Mouse (Mus musculus) gonadal fat pad, adult 2 months (tissue): ENCODE data around the gene Defb5. TPM values are rescaled to one million over a fixed set of nuclear protein-coding genes. Genes with fewer than 3 reads are reported as not detected.
"Not testable (repeated sequence)": the region's sequence is repeated elsewhere in the genome, so short reads cannot be mapped to it uniquely, and the experiment has no call there.

Experiments
- DNase-seq: peaks from one replicate; pipeline ENCODE4 v3.0.0-alpha.2; 2012; ENCODE audit warnings: low read depth
- polyA plus RNA-seq: library from polyadenylated mRNA; depleted of rRNA; stranded (reverse); fragments of >200 nt; gene quantifications from 2 replicates; pipeline ENCODE4 v1.2.3, GENCODE M21; 2012; rRNA removed

Gene Defb5
- polyA plus RNA-seq: not detected in 2 replicates

- no peak for DNase-seq
These were observed at the start of gene Defb5 for GRCm38 (mm10) chr8:19247280-19247679. TSS of gene Defb5 (plus strand) at chr8:19247580.

DNA sequence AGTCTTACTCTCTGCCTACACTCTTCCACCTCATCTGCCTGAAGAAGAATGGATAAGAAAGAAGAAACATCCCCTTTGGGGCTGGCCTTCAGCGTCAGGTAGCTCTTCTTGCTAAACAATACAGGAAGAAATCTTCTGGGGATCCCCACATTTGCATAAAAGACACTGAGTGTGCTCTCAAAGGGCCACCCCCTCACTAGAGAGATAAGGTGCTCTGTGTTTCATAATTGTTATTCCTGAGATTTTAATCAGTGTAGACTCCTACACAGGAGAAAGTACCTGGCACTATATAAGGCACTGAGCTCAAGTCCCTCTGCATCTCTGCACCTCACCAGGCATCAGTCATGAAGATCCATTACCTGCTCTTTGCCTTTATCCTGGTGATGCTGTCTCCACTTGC lies 22.2 kb upstream of the Defb5 start, which contains the start of gene Defb6:
Gene Defb6, plus strand, starts transcription at position 318 of the 400 bp plus-strand sequence.
- DNase-seq: no peak

DNA sequence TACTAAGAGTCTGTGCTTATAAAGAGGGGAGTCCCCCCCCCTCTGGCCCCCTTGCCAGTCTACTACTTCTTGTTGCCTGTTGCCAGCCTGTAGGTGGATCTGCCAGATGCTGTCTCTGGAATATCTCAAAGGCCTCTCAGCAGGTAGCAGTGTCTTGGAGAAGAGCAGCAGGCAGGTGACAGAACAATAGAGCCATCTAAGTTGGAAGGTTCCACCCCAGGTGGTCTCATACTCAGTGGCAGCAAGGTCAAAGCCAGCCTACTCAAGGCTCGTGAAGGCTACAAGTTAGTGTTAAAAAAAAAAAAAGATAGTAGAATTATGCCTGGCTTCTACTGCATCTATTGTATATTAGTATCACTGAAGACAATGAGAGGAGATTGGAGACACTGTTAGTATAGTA lies 9.3 kb upstream of the Defb5 start:
- DNase-seq: no peak

- DNase-seq: no peak
These were observed 7.8 kb upstream of the Defb5 start, which contains the start of gene Defb46 for GRCm38 (mm10) chr8:19239616-19240015. TSS of gene Defb46 (plus strand) at chr8:19239916.

DNA sequence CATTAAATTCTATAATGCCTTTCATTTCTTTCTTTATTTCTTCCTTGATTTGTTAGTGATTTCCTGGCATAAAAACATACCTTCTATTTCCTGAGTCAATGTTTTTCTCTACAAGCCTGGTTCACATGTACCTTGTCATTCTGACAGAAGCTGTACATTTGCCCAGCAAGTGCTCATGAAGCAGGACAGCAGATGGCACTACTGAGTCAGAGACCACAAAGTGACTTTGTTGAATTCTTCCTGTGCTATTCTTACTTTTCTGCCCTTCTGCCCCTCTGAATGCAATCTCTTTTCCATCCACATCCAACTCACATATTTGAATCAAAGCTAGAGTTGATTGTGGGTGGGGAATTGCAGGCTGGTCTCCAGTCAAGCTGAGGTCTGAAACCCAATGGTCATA lies 10.8 kb downstream of the Defb5 start:
- DNase-seq: no peak

DNA sequence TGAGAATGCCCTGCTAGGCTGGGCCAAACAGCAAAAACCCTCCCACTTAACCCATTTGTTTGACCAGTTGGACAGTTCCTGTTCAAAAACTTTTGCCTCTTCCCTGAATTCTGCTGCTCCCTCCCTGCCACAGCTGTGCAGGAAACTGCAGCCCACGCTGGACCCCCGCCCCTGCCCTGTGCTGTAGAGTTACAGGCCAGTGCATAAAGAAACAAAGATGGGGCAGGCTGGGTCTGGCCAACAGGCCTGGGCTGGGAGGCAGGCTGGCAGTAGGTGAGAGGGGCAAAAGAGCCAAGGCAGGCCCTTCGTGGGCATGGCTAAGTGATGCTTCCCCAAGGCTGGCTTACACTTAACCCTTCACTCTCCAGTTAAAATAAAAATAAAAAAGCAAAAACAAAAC lies 12.3 kb downstream of the Defb5 start:
- DNase-seq: no peak

DNA sequence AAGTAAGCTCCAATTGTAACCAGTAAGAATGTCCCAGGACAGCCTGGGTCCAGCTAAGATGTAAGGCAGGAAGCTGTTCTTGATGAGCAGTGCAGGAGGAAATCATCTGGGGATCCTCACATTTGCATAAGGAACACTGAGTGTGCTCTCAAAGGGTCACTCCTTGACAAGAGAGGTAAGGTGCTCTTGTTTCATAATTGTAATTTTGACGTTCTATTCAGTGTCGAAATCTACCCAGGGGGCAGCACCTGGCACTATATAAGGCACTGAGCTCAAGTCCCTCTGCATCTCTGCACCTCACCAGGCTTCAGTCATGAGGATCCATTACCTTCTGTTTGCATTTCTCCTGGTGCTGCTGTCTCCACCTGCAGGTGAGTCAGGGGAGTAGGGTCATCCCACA lies 45.7 kb downstream of the Defb5 start, which contains the start of gene Defb3:
Gene Defb3, plus strand, starts transcription at position 301 of the 400 bp plus-strand sequence.
- DNase-seq: not testable (repeated sequence)

DNA sequence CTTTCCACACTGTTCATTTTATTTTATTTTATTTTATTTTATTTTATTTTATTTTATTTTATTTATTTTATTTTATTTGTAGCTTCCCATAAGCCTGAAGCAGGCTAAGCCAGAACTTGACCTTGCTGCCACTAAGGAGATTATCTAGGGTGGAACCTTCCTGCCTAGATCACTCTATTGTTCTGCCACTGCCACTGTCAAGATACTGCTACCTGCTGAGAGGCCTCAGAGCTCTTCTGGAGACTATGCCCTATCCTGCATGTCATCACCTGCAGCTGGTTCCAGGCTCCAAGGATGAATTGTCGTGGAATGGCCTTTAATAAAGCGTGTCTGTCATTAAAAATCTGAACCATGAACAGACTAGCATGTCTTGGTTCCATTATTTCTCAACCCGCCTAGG lies 51.0 kb downstream of the Defb5 start:
- not testable (repeated sequence) for DNase-seq

Other genes starting within 250 kb of the Defb5 start
- 68.5 and 97.3 TPM in 2 replicates for gene Defb38, start 221.0 kb upstream of the Defb5 start, polyA plus RNA-seq
- gene Defb39, start 182.8 kb upstream of the Defb5 start, polyA plus RNA-seq: 44.7 and 50.2 TPM in 2 replicates
- gene Defb12, start 132.7 kb upstream of the Defb5 start, polyA plus RNA-seq: 293 and 415 TPM in 2 replicates
- not detected in 2 replicates for gene Defb34, start 123.8 kb upstream of the Defb5 start, polyA plus RNA-seq
- 37.4 and 41.9 TPM in 2 replicates for gene Gm45826, start 106.8 kb upstream of the Defb5 start, polyA plus RNA-seq
- gene Defb14, start 53.2 kb upstream of the Defb5 start, polyA plus RNA-seq: not detected in 2 replicates
- gene Defb4, start 48.9 kb upstream of the Defb5 start, polyA plus RNA-seq: not detected in 2 replicates
- gene Defb6, start 22.1 kb upstream of the Defb5 start, polyA plus RNA-seq: 2.1 and 4.8 TPM in 2 replicates
- not detected in 2 replicates for gene Defb46, start 7.7 kb upstream of the Defb5 start, polyA plus RNA-seq
- gene Defb3, start 45.8 kb downstream of the Defb5 start, polyA plus RNA-seq: not detected in 2 replicates
- gene Defb8, start 200.0 kb downstream of the Defb5 start, polyA plus RNA-seq: not detected in 2 replicates
- gene Defb7, start 247.5 kb downstream of the Defb5 start, polyA plus RNA-seq: not detected in 2 replicates